Mouse (Mus musculus): ENCODE measurements around the gene Klhdc7b.
"Not testable (repeated sequence)": the region's sequence is repeated elsewhere in the genome, so short reads cannot be mapped to it uniquely, and the experiment has no call there.

Gene Klhdc7b

DNA sequence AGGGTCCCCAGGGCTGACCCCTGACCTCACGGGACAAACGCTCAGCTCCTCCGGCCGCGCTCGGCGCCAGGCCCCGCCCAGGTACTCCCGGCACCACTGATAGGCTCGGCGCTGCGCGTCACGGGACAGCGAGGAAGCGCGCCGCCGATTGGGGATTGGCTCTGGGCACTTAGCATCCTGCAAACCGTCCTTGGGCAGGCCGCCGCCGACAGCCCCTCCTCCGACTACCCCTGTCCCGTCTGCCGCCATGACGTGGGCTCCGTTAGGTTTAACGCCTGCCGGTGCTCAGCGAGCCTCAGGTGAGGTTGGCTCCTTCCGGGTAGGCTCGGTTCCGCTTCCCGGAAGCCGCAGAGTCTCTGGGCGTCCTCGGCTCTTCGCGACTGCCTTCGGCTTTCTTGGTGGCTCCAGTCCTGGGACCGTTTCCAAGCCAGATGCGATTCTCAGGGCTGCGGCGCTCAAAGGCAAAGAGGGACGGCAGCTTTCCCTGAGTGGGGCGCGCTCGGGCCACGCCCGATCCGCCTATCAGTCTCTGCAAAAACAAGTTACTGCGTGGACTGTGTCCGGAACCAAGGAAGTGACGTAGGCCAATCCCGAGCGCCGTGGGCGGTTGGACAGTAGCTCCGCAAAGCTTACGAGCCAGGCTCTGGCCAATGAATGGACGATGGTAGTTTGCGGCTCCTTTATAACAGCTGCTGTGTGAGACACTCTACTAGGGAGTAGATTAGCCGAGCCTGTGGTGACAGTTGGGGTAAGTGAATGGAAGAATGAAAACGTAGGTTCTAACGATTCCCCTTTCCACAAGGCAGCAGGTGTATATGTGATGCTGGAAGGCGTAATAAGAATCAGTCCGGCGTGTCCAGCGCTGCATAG, 44.9 kb downstream of the Klhdc7b start, which contains the start of the genes C730034F03Rik, Gm44502 and Chkb:
Gene C730034F03Rik (plus strand): TSS at position 238 of the 870 bp plus-strand sequence.
Gene Gm44502 (minus strand): TSS at position 345 of the 870 bp plus-strand sequence.
Gene Chkb (minus strand): TSS at position 557 of the 870 bp plus-strand sequence.
- DNase-seq = peak; percentile 95

GRCm38 (mm10) chr15:89430341-89430740, 45.6 kb downstream of the Klhdc7b start:
- no peak for DNase-seq

GRCm38 (mm10) chr15:89430771-89431170, 46.1 kb downstream of the Klhdc7b start:
- DNase-seq = not testable (repeated sequence)

DNA sequence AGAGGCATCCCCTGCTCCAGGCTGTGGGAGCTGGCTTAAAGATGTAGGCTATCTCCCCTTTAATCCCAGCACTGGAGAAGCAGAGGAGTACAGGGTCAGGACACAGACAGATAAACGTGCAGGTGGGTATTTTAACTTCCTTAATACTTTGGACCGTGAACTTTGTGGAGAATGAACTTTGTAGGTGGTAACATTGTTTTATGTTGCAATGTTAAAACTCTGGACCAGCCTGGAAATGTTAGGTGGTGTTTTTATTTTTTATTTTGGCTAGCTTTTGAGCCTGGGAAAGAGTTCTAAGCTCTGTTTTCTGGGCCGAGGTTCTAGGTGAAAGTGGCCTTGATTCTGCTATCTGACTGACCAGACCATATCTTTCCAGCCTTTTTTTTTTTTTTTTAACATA, 46.6 kb downstream of the Klhdc7b start:
- no peak for DNase-seq

DNA sequence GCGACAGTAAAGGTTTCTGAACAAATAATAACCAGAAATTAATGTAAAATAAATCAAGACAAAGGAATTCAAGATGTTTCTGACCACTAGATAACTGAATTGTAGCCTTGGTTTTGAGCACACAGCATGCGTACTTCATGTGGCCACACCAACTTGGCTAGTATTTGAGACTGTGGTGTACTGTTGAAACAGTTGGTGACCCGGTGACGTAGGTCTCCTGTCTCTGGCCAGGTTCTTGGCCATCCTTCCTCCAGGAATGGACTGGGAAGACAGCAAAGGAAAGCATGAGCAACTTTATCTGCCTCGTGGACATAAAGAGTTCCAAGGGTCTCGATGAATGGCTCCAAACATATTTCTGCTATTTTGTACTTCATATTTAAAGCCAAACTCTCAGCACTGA, 47.1 kb downstream of the Klhdc7b start:
- no peak for DNase-seq

DNA sequence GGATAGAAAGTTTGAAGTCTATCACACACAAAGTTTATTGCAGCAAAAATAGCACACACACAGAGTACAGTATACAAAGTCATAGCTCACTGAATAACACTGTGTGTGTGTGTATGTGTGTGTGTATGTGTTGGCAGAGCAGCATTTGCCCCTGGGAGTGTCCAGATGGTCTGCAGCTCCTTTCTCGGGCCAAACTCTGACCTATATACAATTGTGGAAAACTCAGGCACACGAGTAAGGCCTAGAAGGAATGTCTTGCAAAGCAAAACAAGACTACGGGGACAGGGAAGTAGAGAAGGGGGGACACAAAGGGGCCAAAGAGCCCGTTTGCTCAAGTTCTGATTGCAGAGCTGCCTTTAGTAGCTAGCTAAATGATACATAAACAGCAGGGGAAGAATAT, 48.2 kb downstream of the Klhdc7b start:
- DNase-seq = no peak

- no peak for DNase-seq
Measured at GRCm38 (mm10) chr15:89434136-89434535, 49.4 kb downstream of the Klhdc7b start.

DNA sequence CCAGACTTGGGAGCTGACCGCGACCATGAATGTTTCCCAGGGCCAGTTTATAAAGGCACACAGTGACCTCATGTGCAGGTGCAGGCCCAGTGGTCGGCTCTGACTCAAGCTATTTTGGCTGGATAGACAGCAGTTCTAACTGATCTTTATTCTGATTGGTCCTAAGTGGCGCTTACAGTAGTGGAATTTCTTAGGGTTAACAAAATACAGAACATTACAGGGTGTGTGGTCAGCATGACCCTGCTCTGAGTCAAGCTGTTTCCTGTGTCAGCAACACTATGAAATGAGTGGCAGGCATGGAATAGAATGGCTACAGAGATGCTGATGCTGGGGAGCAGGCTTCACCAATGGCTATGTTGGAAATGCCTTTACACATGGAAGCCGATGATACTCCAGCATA, 51.2 kb downstream of the Klhdc7b start:
- no peak for DNase-seq
